Mouse (Mus musculus) CH12.LX (cell line): ENCODE data around the gene Itsn1. TPM values are rescaled to one million over a fixed set of nuclear protein-coding genes. Genes with fewer than 3 reads are reported as not detected.

Experiments
- DNase-seq: peaks from one replicate; pipeline ENCODE4 v3.0.0-alpha.2; 2013; ENCODE audit errors: extremely low read depth
- H3K27ac ChIP-seq: 2 replicates; pipeline ENCODE4 v1.5.1; 2012; ENCODE audit warnings: low read depth, mild to moderate bottlenecking, control low read depth, moderate library complexity; ENCODE audit not compliant: insufficient read depth
- H3K27me3 ChIP-seq: replicated peaks from 2 replicates; pipeline ENCODE3; 2012; ENCODE audit warnings: inconsistent platforms
- H3K36me3 ChIP-seq, 2 experiments: replicated peaks in 1 of 2; 2 replicates each; pipeline versions ENCODE3 to v1.6.1; 2012; ENCODE audit warnings: inconsistent platforms in 1 of 2, low read length in 1 of 2, mild to moderate bottlenecking in 1 of 2, mixed read lengths in 1 of 2, moderate library complexity in 1 of 2; ENCODE audit not compliant: control insufficient read depth in 1 of 2, insufficient read depth in 1 of 2
- H3K4me1 ChIP-seq, 2 experiments: 2 replicates each; pipeline ENCODE4 v1.6.1; 2012; ENCODE audit warnings: inconsistent platforms in 1 of 2, moderate library complexity in 1 of 2; ENCODE audit not compliant: insufficient read depth in 2 of 2, control insufficient read depth in 1 of 2
- H3K4me2 ChIP-seq: 2 replicates; pipeline ENCODE4 v1.6.1; 2012; ENCODE audit warnings: low read depth, mild to moderate bottlenecking, control low read depth; ENCODE audit not compliant: poor library complexity, insufficient read depth, severe bottlenecking
- H3K4me3 ChIP-seq, 3 experiments: fragments of 150-350 bp in 1 of 3; sonication (generic) in 1 of 3; replicated peaks in 1 of 3; 2 replicates each; pipeline versions ENCODE3 to v1.5.1; 2011 to 2012; ENCODE audit warnings: low read depth in 2 of 3, low read length in 2 of 3, mild to moderate bottlenecking in 2 of 3, moderate library complexity in 2 of 3, control low read depth in 1 of 3, improper control_type of control experiment in 1 of 3, inconsistent platforms in 1 of 3, mixed read lengths in 1 of 3; ENCODE audit not compliant: poor library complexity in 1 of 3
- H3K79me2 ChIP-seq: replicated peaks from 2 replicates; pipeline ENCODE4 v1.6.1; 2012; ENCODE audit warnings: mild to moderate bottlenecking, moderate library complexity; ENCODE audit not compliant: control insufficient read depth, poor library complexity, insufficient read depth, severe bottlenecking; ENCODE audit errors: extremely low read depth
- H3K9ac ChIP-seq: 2 replicates; pipeline ENCODE4 v1.6.1; 2012; ENCODE audit warnings: low read depth, mild to moderate bottlenecking, control low read depth, moderate library complexity; ENCODE audit not compliant: insufficient read depth
- H3K9me3 ChIP-seq: replicated peaks from 2 replicates; pipeline ENCODE3; 2012; ENCODE audit warnings: low read length, inconsistent platforms, mixed read lengths
- CTCF ChIP-seq, 2 experiments: IDR thresholded peaks in 1 of 2; conservative IDR thresholded peaks in 1 of 2; 2 replicates each; pipeline ENCODE4 v1.5.1; 2011 to 2012; ENCODE audit warnings: low read depth in 2 of 2, low read length in 2 of 2, improper control_type of control experiment in 1 of 2, inconsistent platforms in 1 of 2, mild to moderate bottlenecking in 1 of 2, moderate library complexity in 1 of 2
- EP300 ChIP-seq: IDR thresholded peaks from 2 replicates; pipeline ENCODE4 v1.6.1; 2011; ENCODE audit warnings: low read length, improper control_type of control experiment
- ETS1 ChIP-seq: conservative IDR thresholded peaks from 2 replicates; pipeline ENCODE4 v1.6.1; 2012; ENCODE audit warnings: low read depth, mild to moderate bottlenecking, inconsistent platforms, low read length, improper control_type of control experiment, moderate library complexity
- GABPA ChIP-seq: IDR thresholded peaks from 2 replicates; pipeline ENCODE4 v1.6.1; 2012; ENCODE audit warnings: low read depth, low read length, improper control_type of control experiment, inconsistent platforms; ENCODE audit not compliant: insufficient replicate concordance
- HCFC1 ChIP-seq: IDR thresholded peaks from 2 replicates; pipeline ENCODE4 v1.6.1; 2012; ENCODE audit warnings: low read depth, mild to moderate bottlenecking, inconsistent platforms, low read length, improper control_type of control experiment
- JUN ChIP-seq: IDR thresholded peaks from 2 replicates; pipeline ENCODE4 v1.6.1; 2011; ENCODE audit warnings: low read depth, mild to moderate bottlenecking, low read length, improper control_type of control experiment, moderate library complexity; ENCODE audit not compliant: insufficient read depth
- JUND ChIP-seq: conservative IDR thresholded peaks from 2 replicates; pipeline ENCODE4 v1.6.1; 2011; ENCODE audit warnings: low read depth, low read length, improper control_type of control experiment
- MAFK ChIP-seq: IDR thresholded peaks from 2 replicates; pipeline ENCODE4 v1.6.1; 2011; ENCODE audit warnings: low read length, improper control_type of control experiment; ENCODE audit not compliant: insufficient replicate concordance
- MEF2A ChIP-seq: IDR thresholded peaks from 2 replicates; pipeline ENCODE4 v1.6.1; 2014; ENCODE audit warnings: low read depth, mild to moderate bottlenecking, inconsistent platforms, low read length, improper control_type of control experiment, borderline replicate concordance
- MXI1 ChIP-seq: IDR thresholded peaks from 2 replicates; pipeline ENCODE4 v1.6.1; 2011; ENCODE audit warnings: mild to moderate bottlenecking, low read depth, low read length, improper control_type of control experiment
- RAD21 ChIP-seq: IDR thresholded peaks from 2 replicates; pipeline ENCODE4 v1.6.1; 2011; ENCODE audit warnings: low read depth, mild to moderate bottlenecking, low read length, improper control_type of control experiment, moderate library complexity
- RCOR1 ChIP-seq: conservative IDR thresholded peaks from 2 replicates; pipeline ENCODE4 v1.6.1; 2012; ENCODE audit warnings: low read depth, mild to moderate bottlenecking, inconsistent platforms, low read length, improper control_type of control experiment
- SMC3 ChIP-seq: IDR thresholded peaks from 2 replicates; pipeline ENCODE4 v1.6.1; 2011; ENCODE audit warnings: low read depth, low read length, improper control_type of control experiment
- TCF12 ChIP-seq: IDR thresholded peaks from 2 replicates; pipeline ENCODE4 v1.6.1; 2014; ENCODE audit warnings: low read depth, mild to moderate bottlenecking, inconsistent platforms, low read length, improper control_type of control experiment
- USF1 ChIP-seq: IDR thresholded peaks from 2 replicates; pipeline ENCODE4 v1.6.1; 2014; ENCODE audit warnings: low read depth, mild to moderate bottlenecking, inconsistent platforms, low read length, improper control_type of control experiment
- USF2 ChIP-seq: conservative IDR thresholded peaks from 2 replicates; pipeline ENCODE4 v1.6.1; 2011; ENCODE audit warnings: low read depth, low read length, improper control_type of control experiment
- ZKSCAN1 ChIP-seq: IDR thresholded peaks from 2 replicates; pipeline ENCODE4 v1.6.1; 2012; ENCODE audit warnings: low read depth, inconsistent platforms, low read length, improper control_type of control experiment, borderline replicate concordance
- dilution Hi-C: fragments of 300-500 bp; cut with MboI; formaldehyde crosslinking; loops from 2 replicates; pipeline ENCODE4 v1.14.3; 2020; ENCODE audit warnings: low sequenced_read_pairs; ENCODE audit not compliant: extremely low pct_unique_long_range_greater_than_20kb, extremely low pct_ligation_motif_present
- in situ Hi-C: fragments of 300-500 bp; cut with MboI; formaldehyde crosslinking; loops from 3 replicates; pipeline ENCODE4 v1.14.3; 2019; ENCODE audit warnings: low sequenced_read_pairs, low pct_ligation_motif_present, low pct_unique_long_range_greater_than_20kb, mixed read lengths
- polyA plus RNA-seq: library from polyadenylated mRNA; unstranded; fragments of >175 nt; gene quantifications from 2 replicates; pipeline ENCODE4 v1.2.1, GENCODE M21; 2012; ENCODE audit warnings: low read depth; ENCODE audit not compliant: insufficient read length
- total RNA-seq, 2 experiments: library from RNA; depleted of rRNA; stranded (reverse); fragments of 300-350 nt in 1 of 2; fragments of >200 nt in 1 of 2; gene quantifications; 2 replicates each; pipeline ENCODE4 v1.2.3; 2012 to 2014

Gene Itsn1
- total and polyA plus RNA-seq, 3 experiments: 32.5 to 54.5 (median 46.3) TPM

DNA sequence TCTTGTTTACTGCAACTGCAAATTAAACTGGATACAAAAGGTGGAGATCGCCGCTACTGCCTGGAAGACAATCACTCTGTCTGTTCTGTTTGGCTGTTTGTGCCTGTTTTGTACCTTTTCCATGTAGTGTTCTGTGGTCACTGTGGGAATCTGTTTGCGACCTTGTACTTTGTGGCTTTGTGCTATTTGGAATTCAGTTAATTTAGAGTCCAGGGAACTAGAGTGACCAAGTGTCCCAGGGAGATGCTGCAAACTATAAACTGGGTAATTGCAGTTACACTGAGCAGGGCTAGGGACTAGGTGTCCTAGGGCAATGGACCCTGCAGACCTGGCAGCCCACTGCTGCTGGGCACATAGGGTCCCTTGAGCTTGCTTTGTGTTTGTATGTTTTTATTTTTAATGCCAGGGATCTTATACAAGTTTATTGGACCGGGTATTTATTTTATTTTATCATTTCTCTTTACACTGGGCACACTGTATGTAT lies 108.5 kb downstream of the Itsn1 start:
- no peak for DNase-seq
- no peak overlapping the region for H3K9ac ChIP-seq
- peaks cover 11 to 29% of the 10 kb centered on the region in 2 experiments for H3K4me1 ChIP-seq
- no peaks in the 10 kb centered on the region for H3K27me3 ChIP-seq
- dilution Hi-C loops (no loop called here), in situ Hi-C loops (no loop called here)
- no peak overlapping the region for H3K27ac ChIP-seq
- TF ChIP-seq RCOR1: no peak
- no peak for TF ChIP-seq JUN
- no peak for TF ChIP-seq GABPA
- no peak for TF ChIP-seq HCFC1
- no peak for TF ChIP-seq USF1
- TF ChIP-seq TCF12: no peak
- no peak for TF ChIP-seq ZKSCAN1
- TF ChIP-seq MXI1: no peak
- TF ChIP-seq ETS1: no peak
- TF ChIP-seq USF2: no peak
- TF ChIP-seq JUND: no peak
- TF ChIP-seq EP300: no peak
- TF ChIP-seq MEF2A: no peak
- TF ChIP-seq SMC3: no peak
- TF ChIP-seq MAFK: no peak
- no peaks in the 10 kb centered on the region for H3K79me2 ChIP-seq
- H3K4me2 ChIP-seq: no peak overlapping the region
- H3K4me3 ChIP-seq: no peak overlapping the region
- peaks cover 22 to 41% of the 10 kb centered on the region in 2 experiments for H3K36me3 ChIP-seq
- H3K9me3 ChIP-seq: no peaks in the 10 kb centered on the region

DNA sequence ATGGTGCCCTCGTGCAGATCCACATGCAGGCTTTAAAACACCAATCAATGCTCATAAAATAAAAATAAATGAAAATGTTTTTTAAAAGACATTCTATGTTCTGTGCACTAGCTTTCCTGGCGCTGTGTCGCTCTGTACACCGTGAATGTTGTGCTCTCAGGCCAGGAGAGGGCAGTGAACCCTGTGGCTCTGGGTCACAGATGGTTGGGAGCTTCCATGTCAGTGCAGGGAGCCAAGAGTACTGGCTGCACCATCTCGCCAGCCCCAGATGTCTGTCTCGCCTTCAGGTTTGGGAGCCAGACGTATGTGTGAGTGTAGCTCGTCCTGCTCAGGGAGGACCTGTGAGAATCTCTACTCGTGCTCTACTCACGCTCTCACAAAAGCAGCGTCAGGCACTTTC lies 109.7 kb downstream of the Itsn1 start:
- no peak overlapping the region for H3K27ac ChIP-seq
- peaks cover 32 to 52% of the 10 kb centered on the region in 2 experiments for H3K36me3 ChIP-seq
- TF ChIP-seq CTCF (conservative IDR thresholded peaks at IDR 0.05 in 1 of 2, IDR thresholded peaks at IDR 0.05 in 1 of 2; ENCODE audit: low read depth in 2 of 2, low read length in 2 of 2) (peak in 1 of 2 experiments; percentile 38; a peak in 2 of 4 replicates), SMC3 (peak; percentile 43), RAD21 (peak; percentile 34), HCFC1 (no peak)
- H3K4me2 ChIP-seq: no peak overlapping the region
- H3K4me1 ChIP-seq: peaks cover 11 to 29% of the 10 kb centered on the region in 2 experiments
- H3K27me3 ChIP-seq: no peaks in the 10 kb centered on the region
- H3K9ac ChIP-seq: no peak overlapping the region
- dilution Hi-C loops (no loop called here), in situ Hi-C loops (no loop called here)
- no peak overlapping the region for H3K4me3 ChIP-seq
- no peaks in the 10 kb centered on the region for H3K9me3 ChIP-seq
- no peaks in the 10 kb centered on the region for H3K79me2 ChIP-seq
- DNase-seq: no peak
